In the genomic region with DNA sequence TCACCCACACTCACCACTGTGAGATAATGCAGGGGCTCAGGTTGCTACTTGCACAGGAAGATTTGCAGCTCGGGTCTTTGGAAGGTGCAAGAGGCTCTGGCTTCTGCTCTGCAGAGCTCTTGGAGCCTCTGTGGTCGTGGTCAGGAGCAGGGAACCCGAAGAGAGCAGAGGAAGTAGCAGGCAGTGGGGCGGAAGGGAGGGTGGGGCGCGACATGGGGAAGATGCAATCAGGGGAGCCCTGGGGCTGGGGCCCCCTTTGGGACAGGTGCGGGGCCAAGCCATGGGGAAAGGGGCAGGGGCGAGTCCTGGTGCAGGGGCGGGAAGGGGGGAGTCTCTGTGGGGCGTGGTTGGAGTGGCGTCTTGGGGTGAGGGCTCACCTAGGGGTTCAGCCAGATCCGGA, we compare ENCODE assay signal across 8 mouse cellular contexts. TPM values are rescaled to one million over a fixed set of nuclear protein-coding genes. Genes with fewer than 3 reads are reported as not detected.
A peak's percentile ranks its signal among the peaks of the same experiment; 100 is the strongest.
DNase-seq lines count a peak whose midpoint lies in the region; ATAC-seq and TF ChIP-seq lines count a peak whose summit lies in the region.

A gene (minus strand): TSS at position 184 of the 400 bp plus-strand sequence.

- WGBS in forebrain, postnatal 0 days: 48% methylated on average over 12 of the region's 12 CpGs
- 39% methylated on average over 12 of the region's 12 CpGs for WGBS in forebrain, embryonic 13.5 days
- WGBS in limb, embryonic 12.5 days: 23% methylated on average over 12 of the region's 12 CpGs
- WGBS in neural tube, embryonic 15.5 days: 30% methylated on average over 12 of the region's 12 CpGs
- 44% methylated on average over 12 of the region's 12 CpGs for WGBS in forebrain, embryonic 10.5 days

- H3K4me3 ChIP-seq in forebrain, postnatal 0 days (ENCODE audit: low read depth, low read length): no peak within 1 kb of the TSS
- H3K4me3 ChIP-seq in forebrain, embryonic 13.5 days: no peak within 1 kb of the TSS
- H3K4me3 ChIP-seq in limb, embryonic 12.5 days (replicated peaks): peak within 1 kb of the TSS; percentile 19
- H3K4me3 ChIP-seq in neural tube, embryonic 15.5 days (replicated peaks): no peak within 1 kb of the TSS
- no peak within 1 kb of the TSS; the same call in 1 of the 2 replicates for H3K4me3 ChIP-seq in forebrain, embryonic 10.5 days

- no peaks in the 10 kb centered on the region for H3K27me3 ChIP-seq in forebrain, postnatal 0 days (ENCODE audit: insufficient read depth, low read length)
- no peaks in the 10 kb centered on the region for H3K27me3 ChIP-seq in forebrain, embryonic 13.5 days
- no peaks in the 10 kb centered on the region for H3K27me3 ChIP-seq in limb, embryonic 12.5 days
- no peaks in the 10 kb centered on the region for H3K27me3 ChIP-seq in neural tube, embryonic 15.5 days (replicated peaks)
- H3K27me3 ChIP-seq in forebrain, embryonic 10.5 days (ENCODE audit: poor library complexity, severe bottlenecking): no peaks in the 10 kb centered on the region

- 0 out of 2 replicates have a peak within 1 kb of the TSS, but pooled peaks have one; percentile 5 for H3K4me2 ChIP-seq in forebrain, postnatal 0 days (ENCODE audit: low read depth)
- no peak within 1 kb of the TSS for H3K4me2 ChIP-seq in forebrain, embryonic 13.5 days
- H3K4me2 ChIP-seq in limb, embryonic 12.5 days: peak within 1 kb of the TSS; percentile 51
- H3K4me2 ChIP-seq in neural tube, embryonic 15.5 days: peak within 1 kb of the TSS; percentile 15

- no peak within 1 kb of the TSS for H3K27ac ChIP-seq in forebrain, postnatal 0 days (ENCODE audit: low read depth, low read length)
- no peak within 1 kb of the TSS for H3K27ac ChIP-seq in forebrain, embryonic 13.5 days
- no peak within 1 kb of the TSS for H3K27ac ChIP-seq in limb, embryonic 12.5 days
- H3K27ac ChIP-seq in neural tube, embryonic 15.5 days (replicated peaks): no peak within 1 kb of the TSS
- H3K27ac ChIP-seq in forebrain, embryonic 10.5 days: no peak within 1 kb of the TSS

- ATAC-seq in forebrain, postnatal 0 days: no peak
- ATAC-seq in forebrain, embryonic 13.5 days: no peak
- ATAC-seq in limb, embryonic 12.5 days (ENCODE audit: insufficient number of reproducible peaks, insufficient read depth, low FRiP score, low TSS enrichment, low read depth): no peak
- no peak for ATAC-seq in neural tube, embryonic 15.5 days (ENCODE audit: low FRiP score)

- DNase-seq in forebrain, postnatal 0 days: no peak
- peak; percentile 20 to 33 for DNase-seq in CD8-positive naive resting alpha-beta T cell, adult 2 months (ENCODE audit: low read depth in 2 of 2, low spot score in 2 of 2)
- DNase-seq in left cerebral cortex, adult 9 months (ENCODE audit: low spot score in 2 of 2): no peak
- no peak for DNase-seq in forebrain, embryonic 10.5 days (ENCODE audit: extremely low spot score, low spot score)
- DNase-seq in urinary bladder, adult 2 months (ENCODE audit: low spot score): no peak

- TF ChIP-seq CTCF in forebrain, postnatal 0 days (IDR thresholded peaks at IDR 0.05; ENCODE audit: low read depth): no peak

- no peaks in the 10 kb centered on the region for H3K4me1 ChIP-seq in forebrain, postnatal 0 days (ENCODE audit: insufficient read depth)
- no peaks in the 10 kb centered on the region for H3K4me1 ChIP-seq in forebrain, embryonic 13.5 days
- no peaks in the 10 kb centered on the region for H3K4me1 ChIP-seq in limb, embryonic 12.5 days (replicated peaks)
- no peaks in the 10 kb centered on the region for H3K4me1 ChIP-seq in neural tube, embryonic 15.5 days
- H3K4me1 ChIP-seq in forebrain, embryonic 10.5 days: peaks cover 3% of the 10 kb centered on the region; the same call in 1 of the 2 replicates

- H3K36me3 ChIP-seq in forebrain, postnatal 0 days (ENCODE audit: insufficient read depth): no peaks in the 10 kb centered on the region
- no peaks in the 10 kb centered on the region for H3K36me3 ChIP-seq in forebrain, embryonic 13.5 days (ENCODE audit: poor library complexity, severe bottlenecking)
- H3K36me3 ChIP-seq in limb, embryonic 12.5 days: no peaks in the 10 kb centered on the region
- no peaks in the 10 kb centered on the region for H3K36me3 ChIP-seq in neural tube, embryonic 15.5 days
- no peaks in the 10 kb centered on the region for H3K36me3 ChIP-seq in forebrain, embryonic 10.5 days (replicated peaks)

- H3K9me3 ChIP-seq in forebrain, postnatal 0 days (ENCODE audit: low read length): no peaks in the 10 kb centered on the region
- H3K9me3 ChIP-seq in forebrain, embryonic 13.5 days (replicated peaks): no peaks in the 10 kb centered on the region
- H3K9me3 ChIP-seq in limb, embryonic 12.5 days: no peaks in the 10 kb centered on the region
- no peaks in the 10 kb centered on the region for H3K9me3 ChIP-seq in neural tube, embryonic 15.5 days (replicated peaks)
- H3K9me3 ChIP-seq in forebrain, embryonic 10.5 days: no peaks in the 10 kb centered on the region

- H3K9ac ChIP-seq in forebrain, postnatal 0 days: no peak within 1 kb of the TSS
- H3K9ac ChIP-seq in forebrain, embryonic 13.5 days: no peak within 1 kb of the TSS
- H3K9ac ChIP-seq in limb, embryonic 12.5 days (replicated peaks): no peak within 1 kb of the TSS; the same call in 1 of the 2 replicates
- no peak within 1 kb of the TSS for H3K9ac ChIP-seq in neural tube, embryonic 15.5 days (replicated peaks)

RNA-seq across cellular contexts. Expression of the gene that starts here (rescaled TPM):
- 0.31 and 0.43 TPM in 2 replicates for total RNA-seq in forebrain, postnatal 0 days (2014; rRNA removed)
- 0.19 and 0.30 TPM in 2 replicates for polyA plus RNA-seq in forebrain, postnatal 0 days (2015; fragmentation: Nextera tagmentation; extraction: Ambion mirVana)
- polyA plus RNA-seq in forebrain, embryonic 13.5 days (2015; fragmentation: Nextera tagmentation; extraction: Ambion mirVana): 0.29 and 0.30 TPM in 2 replicates
- polyA plus RNA-seq in limb, embryonic 12.5 days (2016; fragmentation: Nextera tagmentation; extraction: Ambion mirVana): 0.20 and 0.36 TPM in 2 replicates
- polyA plus RNA-seq in neural tube, embryonic 15.5 days (2015; fragmentation: Nextera tagmentation; extraction: Ambion mirVana): 0.40 and 2.5 TPM in 2 replicates
- 0.20 and 0.31 TPM in 2 replicates for polyA plus RNA-seq in forebrain, embryonic 10.5 days (2016; fragmentation: Nextera tagmentation; extraction: Ambion mirVana)
- 1.8 and 2.1 TPM in 2 replicates for polyA plus RNA-seq in urinary bladder, adult 2 months (2012; rRNA removed)

Comparison
In these comparisons a context has a peak if more than half of its experiments do, and no peak if none do; other contexts are left out.
1. DNase-seq: peak in CD8-positive naive resting alpha-beta T cell, adult 2 months (2 of 2); none in forebrain, postnatal 0 days (single experiment), left cerebral cortex, adult 9 months (0 of 2), forebrain, embryonic 10.5 days (single experiment) and urinary bladder, adult 2 months (single experiment).